Mouse (Mus musculus) Patski (cell line): ENCODE measurements around the gene Alkbh7. TPM values are rescaled to one million over a fixed set of nuclear protein-coding genes. Genes with fewer than 3 reads are reported as not detected.

Experiments used
- ATAC-seq: fragments of 100-300 bp; one replicate; pipeline ENCODE4 v1.8.0; 2021
- CTCF ChIA-PET: fragments of 350-600 bp; sonication (Branson Sonifier 250); formaldehyde crosslinking; loops from one replicate; lab custom pipeline; 2022; ENCODE audit warnings: inconsistent platforms; lab: Charles Lee
- POLR2A ChIA-PET: fragments of 350-600 bp; sonication (Branson Sonifier 250); formaldehyde crosslinking; loops from one replicate; lab custom pipeline; 2022; ENCODE audit warnings: antibody characterized with exemption, inconsistent platforms; lab: Charles Lee
- DNase-seq: peaks from one replicate; pipeline ENCODE4 v3.0.0-alpha.2; 2011; ENCODE audit warnings: low read depth, low spot score
- H3K27me3 ChIP-seq: fragments of 371-371 bp; one replicate; pipeline ENCODE4 v1.5.1; 2021
- CTCF ChIP-seq: fragments of 100-300 bp; IDR thresholded peaks from one replicate; pipeline ENCODE4 v1.5.1; 2021
- in situ Hi-C: fragments of 300-500 bp; cut with MboI; formaldehyde crosslinking; loops from 3 replicates; pipeline ENCODE4 v1.11.1; 2018; ENCODE audit warnings: low pct_unique_long_range_greater_than_20kb, mixed read lengths
- polyA plus RNA-seq: library from polyadenylated mRNA; unstranded; gene quantifications from one replicate; pipeline ENCODE4 v1.2.3, GENCODE M21; 2021

Gene Alkbh7
- polyA plus RNA-seq, result 47.7 TPM

DNA sequence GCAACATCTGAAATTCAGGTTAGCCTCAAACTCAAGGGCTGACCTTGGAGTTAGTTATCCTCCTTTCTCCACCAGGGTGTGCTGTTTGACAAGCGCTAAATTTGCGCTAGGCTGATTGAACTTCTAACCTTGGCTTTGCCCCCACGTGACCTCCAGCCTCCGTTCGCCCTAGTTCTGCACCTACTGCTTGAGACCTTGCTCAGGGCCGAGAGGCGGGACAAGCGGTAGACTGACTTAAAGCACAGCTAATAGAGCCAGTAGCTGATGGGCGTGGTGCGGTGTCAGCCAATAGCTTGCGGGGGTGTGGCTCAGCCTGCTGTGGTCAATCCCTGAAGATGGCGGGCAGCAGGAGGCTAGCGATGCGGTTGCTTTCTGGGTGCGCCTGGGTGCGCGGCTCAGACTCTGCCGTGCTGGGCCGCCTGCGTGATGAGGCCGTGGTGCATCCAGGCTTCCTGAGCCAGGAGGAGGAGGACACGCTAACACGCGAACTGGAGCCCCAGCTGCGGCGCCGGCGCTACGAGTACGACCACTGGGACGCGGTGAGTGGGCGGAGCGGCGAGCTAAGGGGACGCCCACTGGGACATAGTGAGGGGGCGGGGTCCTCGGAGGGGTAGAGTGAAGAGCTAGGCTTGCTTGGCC is at the start of gene Alkbh7:
Gene Alkbh7 (plus strand): TSS at position 311 of the 639 bp plus-strand sequence.
- TF ChIP-seq CTCF, result no peak
- no peaks in the 10 kb centered on the region for H3K27me3 ChIP-seq
- CTCF ChIA-PET, result interaction anchor here (0.6 to 1.6 kb wide), 4 partner anchors 9 to 162 kb away, joined by 3 to 5 read pairs (median 4); partner anchors contain the start of genes Gm17949 and Gtf2f1

DNA sequence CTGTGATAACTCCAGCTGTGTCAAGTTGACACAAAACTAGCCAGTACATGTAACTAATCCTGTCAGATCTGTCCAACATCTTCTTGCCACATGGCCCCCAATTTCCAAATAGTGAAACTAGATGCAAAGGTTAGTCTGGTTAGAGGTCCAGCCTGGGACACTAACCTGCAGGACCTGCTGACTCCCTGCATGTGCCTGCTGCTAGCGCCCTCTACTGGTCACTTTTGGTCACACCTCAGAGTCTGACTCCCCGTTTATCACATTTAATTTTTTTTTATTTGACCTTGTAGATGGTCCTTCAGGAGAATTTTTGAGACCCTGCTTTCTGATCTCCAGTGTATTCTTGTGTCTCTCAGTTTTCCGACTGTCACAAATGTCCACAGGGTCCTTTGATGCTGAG is 46.2 kb upstream of the Alkbh7 start:
- H3K27me3 ChIP-seq, result peaks cover 34% of the 10 kb centered on the region
- POLR2A ChIA-PET, result no interaction called here
- no peak for DNase-seq
- peak; percentile 89 for TF ChIP-seq CTCF
- in situ Hi-C loops, result loop anchor here (5.0 kb wide), 2 partner anchors 59 to 144 kb away; no protein-coding TSS in a partner anchor
- CTCF ChIA-PET, result interaction anchor here (0.7 to 1.7 kb wide), 4 partner anchors 17 to 59 kb away, joined by 3 to 6 read pairs (median 4); no protein-coding TSS in a partner anchor
- ATAC-seq, result no peak

More for the DNA sequence above, at the start of gene Alkbh7:
- peak; percentile 77 for DNase-seq
- in situ Hi-C loops, result loop anchor here (5.0 to 10.0 kb wide), 4 partner anchors 65 to 338 kb away; no protein-coding TSS in a partner anchor
- ATAC-seq, result peak; percentile 89
- POLR2A ChIA-PET, result interaction anchor here (0.6 to 0.7 kb wide), 2 partner anchors 94 to 169 kb away, joined by 3 read pairs; no protein-coding TSS in a partner anchor

GRCm38 (mm10) chr17:56952639-56953038 is 44.5 kb upstream of the Alkbh7 start:
- ATAC-seq, result no peak
- H3K27me3 ChIP-seq, result peaks cover 19% of the 10 kb centered on the region
- in situ Hi-C loops, result loop anchor here (5.0 kb wide), 2 partner anchors 60 to 145 kb away; no protein-coding TSS in a partner anchor

DNA sequence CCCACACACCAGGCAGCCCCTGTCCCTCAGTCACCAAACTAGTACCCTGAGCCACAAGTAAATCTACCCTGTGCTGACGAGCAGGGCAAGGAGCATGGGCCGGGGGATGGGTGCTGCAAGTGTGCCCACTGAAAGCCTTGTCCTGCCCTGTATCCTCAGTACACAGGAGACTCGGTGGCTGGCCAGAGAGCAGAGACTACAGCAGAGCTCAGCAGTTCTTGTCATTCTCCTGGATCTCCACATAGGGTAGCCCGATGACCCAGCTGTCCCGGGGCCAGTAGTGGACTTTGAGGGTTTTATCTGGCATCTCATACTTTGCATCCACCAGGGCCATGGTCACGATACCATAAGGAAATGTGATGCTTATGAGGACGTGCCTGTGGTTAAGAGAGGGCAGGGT is 42.3 kb upstream of the Alkbh7 start:
- CTCF ChIA-PET, result no interaction called here
- no peak for TF ChIP-seq CTCF
- no peak for DNase-seq

More at GRCm38 (mm10) chr17:56952639-56953038, 44.5 kb upstream of the Alkbh7 start:
- TF ChIP-seq CTCF, result no peak
- ChIA-PET POLR2A (no interaction called here), CTCF (no interaction called here)
- DNase-seq, result no peak

DNA sequence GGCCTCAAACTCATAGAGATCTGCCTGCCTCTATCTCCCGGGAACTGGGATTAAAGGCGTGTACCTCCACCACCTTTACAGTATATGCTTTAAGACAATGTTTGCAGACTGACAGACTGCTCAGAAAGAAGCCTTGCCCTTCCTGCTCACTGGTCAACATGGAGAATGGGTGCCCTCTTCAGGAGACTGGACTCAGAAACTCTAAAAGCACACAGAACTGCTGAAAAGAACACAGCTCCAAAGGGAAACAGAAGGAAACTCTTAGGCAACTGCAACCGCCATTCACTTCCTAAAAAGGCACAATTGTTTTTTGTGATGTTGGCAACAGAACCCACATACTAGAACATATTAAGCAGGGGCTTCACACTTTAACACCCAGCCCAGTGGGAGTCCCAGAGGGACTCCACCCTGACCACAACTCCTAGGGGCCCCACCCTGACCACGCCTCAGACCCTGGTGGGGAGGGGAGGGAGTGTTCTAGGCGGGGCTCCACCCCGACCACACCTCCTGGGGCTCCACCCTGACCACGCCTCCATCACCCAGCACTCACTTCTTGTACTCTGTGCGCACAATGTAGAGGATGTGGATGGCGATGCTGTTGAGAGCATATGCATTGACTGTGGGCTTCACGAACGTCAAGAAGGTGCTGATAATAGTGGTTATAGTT is 39.2 kb upstream of the Alkbh7 start:
- TF ChIP-seq CTCF, result no peak
- in situ Hi-C loops, result no loop called here
- ATAC-seq, result no peak
- no peak for DNase-seq
- ChIA-PET POLR2A (no interaction called here), CTCF (no interaction called here)
- H3K27me3 ChIP-seq, result peaks cover 13% of the 10 kb centered on the region

More for the DNA sequence above, 42.3 kb upstream of the Alkbh7 start:
- in situ Hi-C loops, result loop anchor here (5.0 kb wide), 2 partner anchors 63 to 148 kb away; no protein-coding TSS in a partner anchor
- POLR2A ChIA-PET, result no interaction called here
- H3K27me3 ChIP-seq, result peaks cover 13% of the 10 kb centered on the region
- no peak for ATAC-seq

- ChIA-PET POLR2A (no interaction called here), CTCF (no interaction called here)
- DNase-seq, result no peak
- H3K27me3 ChIP-seq, result peaks cover 9% of the 10 kb centered on the region
- no peak for ATAC-seq
- in situ Hi-C loops, result no loop called here
- no peak for TF ChIP-seq CTCF
These were observed 38.5 kb upstream of the Alkbh7 start for GRCm38 (mm10) chr17:56958667-56959066.

- in situ Hi-C loops, result no loop called here
- POLR2A ChIA-PET, result no interaction called here
- H3K27me3 ChIP-seq, result peaks cover 23% of the 10 kb centered on the region
These were observed 35.3 kb upstream of the Alkbh7 start for GRCm38 (mm10) chr17:56961880-56962279.

DNA sequence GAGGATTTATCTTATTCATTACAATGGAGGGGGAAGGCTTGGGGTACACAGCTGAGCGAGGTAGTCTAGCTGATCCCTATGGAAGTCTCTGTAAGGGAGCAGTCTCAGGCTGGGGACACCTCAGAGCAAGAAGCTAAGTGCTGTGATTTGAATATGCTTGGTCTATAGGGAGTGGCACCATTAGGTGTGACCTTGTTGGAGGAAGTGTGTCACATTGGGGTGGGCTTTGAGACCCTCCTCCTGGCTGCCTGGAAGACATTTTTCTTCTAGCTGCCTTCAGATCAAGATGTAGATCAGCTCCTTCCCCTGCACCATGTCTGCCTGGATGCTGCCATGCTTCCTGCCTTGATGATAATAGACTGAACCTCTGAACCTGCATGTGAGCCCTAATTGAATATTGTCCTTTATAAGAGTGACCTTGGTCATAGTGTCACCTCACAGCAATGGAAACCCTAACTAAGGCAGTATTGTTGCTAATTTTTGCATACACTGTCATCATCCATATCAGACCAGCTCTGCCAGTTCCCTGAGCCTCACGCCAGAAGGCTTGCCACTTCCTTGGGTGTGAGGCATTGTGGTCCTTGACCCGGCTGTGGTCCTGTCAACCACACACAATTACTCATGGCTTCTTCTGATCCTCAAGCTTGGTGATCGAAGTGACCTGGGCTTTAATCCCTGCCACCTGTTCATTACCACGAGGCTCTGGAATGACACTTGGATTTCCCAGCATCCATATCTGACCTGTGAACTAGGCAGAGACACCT is 34.3 kb upstream of the Alkbh7 start:
- ATAC-seq (no peak), DNase-seq (no peak)
- in situ Hi-C loops, result no loop called here
- ChIA-PET POLR2A (interaction anchor here (0.6 kb wide), 1 partner anchor 379 kb away, joined by 3 read pairs; no protein-coding TSS in a partner anchor), CTCF (no interaction called here)
- no peak for TF ChIP-seq CTCF
- peaks cover 32% of the 10 kb centered on the region for H3K27me3 ChIP-seq

More at GRCm38 (mm10) chr17:56961880-56962279, 35.3 kb upstream of the Alkbh7 start:
- CTCF ChIA-PET, result no interaction called here
- TF ChIP-seq CTCF, result peak; percentile 39
- ATAC-seq (no peak), DNase-seq (no peak)

DNA sequence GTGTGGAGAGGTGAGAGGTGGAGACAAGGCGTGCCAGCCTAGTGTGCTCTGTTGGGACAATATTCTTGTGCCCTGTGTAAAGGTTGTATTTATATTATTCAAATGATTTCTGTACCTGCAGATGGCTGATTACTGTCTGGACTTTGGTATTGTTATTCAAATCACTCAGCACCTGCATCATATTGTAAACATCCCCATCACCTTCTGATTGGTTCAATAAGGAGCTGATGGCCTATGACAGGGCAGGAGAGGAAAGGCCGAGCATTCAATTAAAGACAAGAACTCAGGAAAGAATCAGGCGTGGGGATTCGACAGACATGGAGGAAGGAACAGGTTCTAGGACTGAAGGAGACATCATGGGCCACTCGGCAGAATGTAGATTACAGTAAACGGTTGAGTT is 33.5 kb upstream of the Alkbh7 start:
- in situ Hi-C loops, result no loop called here
- DNase-seq, result no peak
- H3K27me3 ChIP-seq, result peaks cover 40% of the 10 kb centered on the region
- CTCF ChIA-PET, result no interaction called here
- ATAC-seq, result no peak
- POLR2A ChIA-PET, result interaction anchor here (0.6 kb wide), 1 partner anchor 378 kb away, joined by 3 read pairs; no protein-coding TSS in a partner anchor
- TF ChIP-seq CTCF, result no peak

DNA sequence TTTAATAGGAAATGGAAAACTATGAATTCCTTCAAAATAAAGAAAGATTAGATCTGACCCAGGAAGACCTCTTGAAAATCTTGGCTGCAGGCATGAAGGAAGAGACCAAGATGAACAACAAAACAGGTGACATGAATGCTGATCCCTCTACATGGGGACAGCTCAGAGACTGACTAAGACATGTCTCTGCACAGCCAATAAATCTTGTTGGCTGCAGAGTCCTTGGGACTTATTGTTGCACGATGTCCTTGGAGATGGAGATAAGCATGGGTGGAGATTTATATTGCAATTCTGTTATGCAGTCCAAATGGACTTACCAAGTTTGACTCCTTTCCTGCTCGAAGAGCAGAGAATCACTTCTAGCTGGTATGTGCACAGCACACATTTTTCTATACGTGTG is 27.8 kb upstream of the Alkbh7 start:
- no peak for TF ChIP-seq CTCF
- H3K27me3 ChIP-seq, result peaks cover 60% of the 10 kb centered on the region
- POLR2A ChIA-PET, result no interaction called here
- ATAC-seq (no peak), DNase-seq (no peak)
- CTCF ChIA-PET, result no interaction called here
- in situ Hi-C loops, result loop anchor here (5.0 kb wide), 1 partner anchor 42 kb away; no protein-coding TSS in a partner anchor
